Mouse (Mus musculus): Measurements from ENCODE around the gene Hoxb13.

Hoxb13 gene

DNA sequence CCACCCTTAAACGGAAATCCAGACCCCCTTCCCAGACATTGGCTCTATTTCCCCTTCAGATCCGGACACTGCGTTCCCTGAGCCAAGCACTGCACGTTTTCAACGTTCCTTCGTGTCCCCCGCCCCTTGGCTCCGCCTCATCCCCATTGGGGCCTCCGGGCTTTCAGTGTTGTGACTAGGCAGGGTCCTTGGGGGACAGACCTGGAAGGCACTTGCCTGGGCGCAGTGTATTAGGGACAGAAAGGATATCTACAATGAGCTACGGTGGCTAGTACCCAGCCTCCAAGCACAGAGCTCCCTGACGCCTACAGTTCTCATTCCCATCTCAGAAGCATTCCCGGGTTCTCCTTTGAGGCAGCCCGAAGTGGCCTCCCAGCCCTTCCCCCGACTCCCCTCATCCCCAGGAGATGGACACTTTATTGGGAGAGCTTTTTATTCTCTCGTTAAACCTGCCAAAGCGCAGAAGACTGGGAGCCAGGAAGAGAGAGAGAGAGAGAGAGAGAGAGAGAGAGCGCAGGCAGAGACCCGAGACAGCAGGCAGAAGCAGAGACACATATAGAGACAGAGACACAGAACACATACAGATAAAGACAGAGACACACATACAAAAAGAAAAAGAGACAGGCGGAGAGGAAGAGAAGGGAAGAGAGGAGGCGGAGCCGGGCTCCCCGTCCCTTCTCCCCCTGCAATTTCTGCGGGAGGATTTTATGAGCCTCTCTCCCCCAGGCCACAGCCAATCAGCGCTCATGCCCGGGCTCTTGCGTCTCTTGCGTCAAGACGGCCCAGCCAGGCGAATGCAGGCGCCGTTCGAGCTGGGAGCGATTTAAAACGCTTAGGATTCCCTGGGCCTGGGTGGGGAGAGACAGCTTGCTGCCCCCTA, at the start of gene Hoxb13:
Gene Hoxb13 (plus strand): TSS at position 796 of the 880 bp plus-strand sequence.
- DNase-seq (ENCODE audit: extremely low read depth, low read depth) = peak; percentile 75

DNA sequence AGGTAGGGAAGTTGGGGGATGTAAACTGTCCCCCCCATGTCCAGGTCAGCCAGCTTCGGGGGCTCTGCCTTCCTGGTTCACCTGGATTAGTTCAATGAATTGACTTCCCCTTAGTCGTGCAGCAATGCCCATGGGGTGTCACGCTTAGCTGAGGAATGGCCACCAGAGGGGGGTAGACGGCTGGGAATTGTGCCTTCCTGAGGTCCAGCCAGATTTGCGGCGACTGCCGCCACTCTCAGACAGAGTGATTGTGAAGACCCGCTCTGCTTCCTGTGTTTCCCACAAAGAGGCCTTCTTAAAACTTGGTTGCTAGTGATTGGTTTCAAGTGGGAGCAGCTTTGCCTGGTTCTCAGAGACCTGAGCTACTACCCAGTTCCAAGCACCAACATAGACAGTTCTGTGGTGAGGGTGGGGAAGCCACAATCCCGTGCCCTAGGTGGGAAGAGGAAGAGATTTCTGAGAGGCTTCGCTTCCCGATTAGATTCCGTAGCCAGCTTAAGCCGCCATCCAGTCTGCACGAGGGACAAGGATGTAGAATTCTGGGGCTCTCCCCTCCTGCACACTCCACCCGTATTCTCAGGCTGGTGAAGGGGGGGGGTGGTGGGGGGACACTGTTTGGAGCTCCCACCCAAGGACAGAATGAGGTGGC, 48.4 kb upstream of the Hoxb13 start:
- no peak for DNase-seq (ENCODE audit: extremely low read depth, low read depth)

DNA sequence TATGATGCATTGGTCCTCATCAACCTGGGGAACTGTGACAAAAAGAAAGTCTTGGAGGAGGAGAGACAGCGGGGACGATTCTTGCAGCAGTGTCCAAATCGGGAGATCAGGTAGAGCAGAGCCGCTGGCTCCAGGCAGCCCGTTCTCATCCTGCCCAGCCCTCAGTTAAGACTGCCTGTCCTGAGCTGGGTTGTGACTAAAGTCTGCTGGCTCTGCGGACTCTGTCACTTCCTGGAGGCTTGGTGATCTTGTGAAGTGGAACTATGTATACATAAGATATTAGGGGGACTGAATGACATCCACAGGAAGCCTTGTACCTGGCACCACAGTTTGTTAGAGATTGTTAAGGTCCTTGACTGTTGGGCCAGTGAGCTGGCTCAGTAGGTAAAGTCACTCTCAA, 46.6 kb upstream of the Hoxb13 start:
- DNase-seq (ENCODE audit: extremely low read depth, low read depth) = no peak

DNA sequence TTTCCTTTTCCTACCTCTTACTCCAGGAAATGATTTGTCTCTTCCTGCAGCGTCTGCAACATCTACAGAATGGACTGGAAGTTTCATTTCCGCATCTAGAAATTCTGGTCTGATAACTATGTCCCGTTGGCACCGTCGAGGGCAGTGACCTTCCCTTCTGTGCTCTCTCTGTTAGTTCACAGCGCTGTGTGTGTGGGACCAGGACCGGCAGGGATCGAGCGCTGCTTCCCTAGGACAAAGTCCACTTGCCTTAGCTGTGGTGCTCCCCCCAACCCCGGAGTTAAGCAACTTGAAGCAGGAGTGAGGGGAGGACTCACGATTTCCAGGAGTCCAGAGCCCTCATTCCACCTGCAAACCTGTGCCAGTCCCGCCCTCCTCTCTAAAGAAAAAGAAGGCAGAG, 29.3 kb upstream of the Hoxb13 start:
- DNase-seq (ENCODE audit: extremely low read depth, low read depth) = no peak

DNA sequence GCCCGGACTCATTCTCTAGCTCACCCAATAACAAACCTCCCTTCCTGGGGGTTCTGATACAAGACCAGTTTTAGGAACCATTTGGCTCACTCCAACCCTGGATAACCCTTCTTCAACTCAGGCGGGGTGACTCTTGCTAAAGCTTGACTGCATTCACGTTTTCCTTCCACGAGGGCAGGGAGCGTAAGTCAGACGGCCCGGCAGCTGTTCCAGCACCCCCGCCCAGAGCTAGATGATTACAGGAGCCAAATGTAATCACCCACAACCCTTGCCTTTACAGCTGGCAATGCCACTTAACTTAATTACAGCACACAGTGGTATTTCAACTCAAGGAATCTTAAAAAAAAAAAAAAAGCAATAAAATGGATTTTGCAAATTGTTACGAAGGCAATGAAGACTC, 26.0 kb upstream of the Hoxb13 start:
- no peak for DNase-seq (ENCODE audit: extremely low read depth, low read depth)

DNA sequence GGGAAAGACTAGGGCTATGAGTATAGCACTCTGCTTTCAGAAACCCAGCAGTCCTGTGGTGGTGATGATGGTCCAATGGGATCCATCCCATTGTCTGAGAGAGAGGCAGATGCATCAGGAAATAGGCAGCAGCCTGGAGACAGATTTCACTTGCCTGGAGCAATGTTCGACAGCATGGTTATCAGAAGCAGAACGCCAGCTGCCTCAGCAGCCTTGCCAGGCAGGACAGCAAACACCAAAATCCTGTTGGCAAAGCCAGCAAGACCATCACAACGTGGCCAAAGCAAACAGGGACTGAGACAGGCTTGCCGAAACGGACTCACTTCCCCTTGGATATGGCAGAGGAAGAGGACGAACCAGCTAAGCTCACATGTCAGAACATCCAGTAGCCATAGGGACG, 25.1 kb upstream of the Hoxb13 start:
- no peak for DNase-seq (ENCODE audit: extremely low read depth, low read depth)

DNA sequence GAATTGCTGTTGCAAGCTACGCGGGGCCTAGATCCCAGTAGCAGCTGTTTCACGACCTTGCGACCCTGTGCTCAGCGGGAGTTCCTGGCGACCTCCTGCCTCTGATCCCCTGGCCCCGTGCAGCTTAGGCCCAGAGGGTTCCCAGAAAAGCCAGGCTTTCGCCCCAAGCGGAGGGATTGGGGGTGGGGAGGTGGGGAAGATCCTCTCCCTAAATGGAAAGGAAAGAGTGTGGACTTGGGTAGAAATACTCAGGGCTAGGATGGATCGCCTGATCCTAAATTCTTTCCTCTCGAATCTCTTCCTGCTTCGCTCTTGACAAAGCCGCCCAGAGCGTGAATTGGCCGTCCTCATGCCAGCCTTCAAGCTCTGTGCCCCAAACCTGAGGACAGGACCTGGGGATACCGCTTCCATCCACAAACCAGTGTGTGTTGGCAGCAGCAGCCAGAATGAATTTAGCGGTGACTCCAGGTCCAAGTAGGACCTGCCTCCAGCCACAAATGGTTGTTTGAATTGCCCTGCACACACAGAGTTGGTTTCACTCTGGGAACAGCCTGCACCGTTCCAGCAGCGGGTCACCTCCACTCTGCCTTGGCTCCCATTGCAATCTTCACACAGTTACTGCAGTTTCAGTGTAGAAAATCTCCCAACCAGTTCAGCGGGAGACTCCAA, 23.3 kb upstream of the Hoxb13 start:
- DNase-seq (ENCODE audit: extremely low read depth, low read depth) = no peak

DNA sequence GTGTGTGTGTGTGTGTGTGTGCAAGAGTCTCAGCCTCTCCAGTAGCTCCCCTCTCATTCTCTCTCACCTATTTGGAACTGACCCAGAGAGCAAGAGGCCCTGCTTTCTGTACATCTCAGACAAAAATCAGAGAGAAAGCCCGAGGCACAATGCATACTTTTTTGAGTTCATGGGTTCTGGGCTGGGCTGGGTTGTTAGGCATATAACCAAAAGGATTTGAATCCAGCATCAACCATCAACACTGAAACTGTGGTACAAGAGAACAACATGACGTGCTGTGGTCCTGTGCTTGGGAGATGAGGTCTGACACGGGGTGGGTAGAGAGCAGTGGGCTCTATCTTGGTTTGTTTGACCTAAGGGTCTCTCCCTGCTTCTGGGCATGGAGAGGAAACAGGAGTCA, 22.5 kb upstream of the Hoxb13 start:
- no peak for DNase-seq (ENCODE audit: extremely low read depth, low read depth)

DNA sequence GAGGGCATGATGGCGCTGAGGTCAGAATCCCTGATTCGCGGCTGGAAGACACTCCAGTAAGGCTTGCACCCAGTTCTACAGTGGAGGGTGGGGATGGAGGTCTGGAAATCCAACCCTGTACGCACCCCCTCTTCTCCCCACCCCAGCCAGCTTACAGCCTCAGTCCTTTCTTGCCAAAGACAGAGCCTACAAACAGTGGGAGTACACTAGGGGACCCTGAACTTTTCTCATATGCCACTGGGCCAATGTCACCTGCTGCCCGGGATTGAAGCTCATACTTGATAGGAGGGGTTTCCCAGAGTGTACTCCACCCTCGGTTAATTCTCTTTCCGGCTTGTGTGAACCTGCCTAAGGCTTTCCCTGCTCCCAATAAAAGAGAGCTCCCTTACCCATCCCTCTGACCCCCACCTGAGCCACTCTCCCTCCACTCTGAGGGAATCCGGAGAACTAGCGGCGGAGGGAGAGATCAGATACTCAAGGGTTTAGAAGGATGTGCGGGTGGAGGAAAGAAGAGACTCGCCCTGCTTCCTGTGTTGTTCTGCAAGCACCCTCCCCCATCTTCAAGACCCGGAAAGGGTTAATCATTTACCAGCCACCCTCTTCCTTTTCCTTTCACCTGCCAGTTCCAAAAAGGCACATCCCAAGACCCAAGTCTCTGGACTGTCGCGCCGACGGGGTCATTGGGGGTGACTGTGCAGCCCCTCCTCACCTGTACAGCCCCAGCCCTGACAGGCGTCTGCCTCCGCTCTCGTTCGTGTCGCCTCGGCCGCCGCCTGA, 21.4 kb upstream of the Hoxb13 start:
- DNase-seq (ENCODE audit: extremely low read depth, low read depth) = no peak

DNA sequence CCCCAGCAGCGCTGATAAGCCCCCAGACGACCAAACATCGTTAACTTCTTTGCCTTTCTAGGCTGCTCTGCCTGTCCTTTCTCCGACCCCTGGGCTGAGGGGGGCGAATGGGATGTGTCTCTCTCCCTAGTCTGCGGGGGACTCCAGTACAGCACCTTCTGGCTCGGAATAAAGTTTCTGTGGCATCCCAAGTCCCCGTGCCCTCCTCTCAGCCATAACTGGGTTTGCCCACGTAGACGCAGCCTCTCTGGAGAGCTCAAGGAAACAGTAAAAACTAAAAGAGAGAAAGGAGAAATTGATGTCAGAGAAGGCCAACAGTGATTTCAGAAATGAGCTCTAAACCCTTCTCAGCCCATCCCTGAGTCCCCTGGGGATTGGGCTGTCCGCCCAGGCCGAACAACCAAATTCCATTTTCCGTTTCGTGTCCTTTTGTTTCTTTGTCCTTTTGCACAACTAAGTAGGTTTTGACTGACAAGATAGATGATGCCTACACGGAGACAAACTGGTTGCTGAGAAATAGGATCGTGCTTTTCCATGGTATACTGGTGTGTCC, 20.8 kb upstream of the Hoxb13 start:
- DNase-seq (ENCODE audit: extremely low read depth, low read depth) = no peak

DNA sequence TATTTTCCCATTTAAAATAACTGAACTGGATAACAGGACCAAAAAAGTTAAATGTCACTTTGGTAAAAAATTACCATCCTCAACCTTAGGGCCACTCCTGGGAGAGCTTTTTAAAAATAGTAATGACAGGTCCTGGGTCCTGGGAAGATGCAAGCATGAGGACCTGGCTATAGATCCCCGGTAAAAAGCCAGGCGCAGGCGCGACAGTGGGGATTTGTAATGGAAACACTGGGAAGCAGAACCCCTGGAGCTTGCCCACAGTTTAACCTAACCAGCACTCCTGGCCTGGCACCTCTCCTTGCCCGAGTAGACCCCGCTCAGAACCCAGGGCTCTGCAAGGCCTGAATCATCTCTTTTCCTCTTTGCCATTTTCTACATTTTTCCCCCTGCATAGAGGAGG, 19.2 kb upstream of the Hoxb13 start:
- DNase-seq (ENCODE audit: extremely low read depth, low read depth) = no peak

DNA sequence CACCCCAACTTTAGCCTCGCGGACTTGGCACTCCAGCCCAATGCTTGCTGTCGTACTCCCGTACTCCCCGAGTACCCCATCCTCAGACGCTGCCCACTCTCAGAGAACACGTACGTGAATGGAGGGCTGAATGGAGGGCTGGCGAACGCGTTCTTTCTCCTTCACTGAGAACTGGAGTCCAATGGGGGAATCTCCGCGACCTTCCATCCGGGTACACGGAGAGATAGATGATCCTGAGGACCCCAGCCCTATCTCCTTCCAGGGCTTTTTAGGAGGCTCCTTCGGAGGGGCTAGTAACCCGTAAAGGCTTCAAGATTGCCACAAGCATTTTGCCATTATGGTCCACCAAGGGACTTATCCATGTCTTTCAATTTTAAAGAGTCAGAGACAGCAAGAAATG, 18.6 kb upstream of the Hoxb13 start:
- no peak for DNase-seq (ENCODE audit: extremely low read depth, low read depth)

DNA sequence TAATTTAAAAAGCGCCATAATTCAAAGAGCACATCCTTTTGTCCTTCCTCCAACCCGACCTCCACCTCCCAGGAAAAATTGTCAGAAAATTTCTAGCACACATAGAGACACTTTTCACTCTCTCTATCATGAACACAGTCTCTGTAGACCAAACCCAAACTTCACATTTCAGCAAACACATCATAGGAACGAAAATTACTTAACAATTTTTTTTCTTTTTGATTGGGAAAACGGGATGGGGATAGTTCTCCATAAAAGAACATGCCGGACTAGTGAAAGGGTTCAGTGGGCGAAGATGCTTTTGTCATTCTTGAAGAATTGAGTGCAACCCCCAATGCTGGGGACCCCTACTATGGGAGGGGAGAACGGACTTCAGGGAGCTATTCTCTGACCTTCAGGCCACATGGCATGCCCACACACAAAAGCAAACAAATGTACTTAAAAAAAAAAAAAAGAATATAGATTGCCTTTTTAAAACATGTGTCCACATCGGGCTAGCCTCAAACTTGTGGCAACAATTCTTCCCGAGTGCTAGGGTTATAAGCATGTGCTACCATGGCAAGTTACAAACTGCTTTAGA, 18.1 kb upstream of the Hoxb13 start:
- no peak for DNase-seq (ENCODE audit: extremely low read depth, low read depth)

DNA sequence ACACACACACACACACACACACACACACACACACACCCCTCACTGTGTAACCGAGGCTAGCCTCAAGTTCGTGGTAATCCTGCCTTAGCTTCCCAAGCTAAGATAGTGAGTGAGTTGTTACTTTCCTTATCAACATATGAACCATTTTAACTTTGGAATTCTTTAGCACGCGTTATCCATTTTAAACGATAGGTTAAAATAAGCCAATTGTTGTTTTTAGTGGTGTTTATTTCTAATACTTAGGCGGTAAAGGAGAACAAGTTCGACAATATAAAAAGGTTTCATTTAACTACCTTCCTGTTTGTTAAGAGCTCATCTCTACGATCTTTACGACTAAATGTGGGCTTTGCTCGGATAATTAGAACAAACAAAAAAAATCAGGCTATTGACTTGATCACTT, 17.3 kb upstream of the Hoxb13 start:
- no peak for DNase-seq (ENCODE audit: extremely low read depth, low read depth)

DNA sequence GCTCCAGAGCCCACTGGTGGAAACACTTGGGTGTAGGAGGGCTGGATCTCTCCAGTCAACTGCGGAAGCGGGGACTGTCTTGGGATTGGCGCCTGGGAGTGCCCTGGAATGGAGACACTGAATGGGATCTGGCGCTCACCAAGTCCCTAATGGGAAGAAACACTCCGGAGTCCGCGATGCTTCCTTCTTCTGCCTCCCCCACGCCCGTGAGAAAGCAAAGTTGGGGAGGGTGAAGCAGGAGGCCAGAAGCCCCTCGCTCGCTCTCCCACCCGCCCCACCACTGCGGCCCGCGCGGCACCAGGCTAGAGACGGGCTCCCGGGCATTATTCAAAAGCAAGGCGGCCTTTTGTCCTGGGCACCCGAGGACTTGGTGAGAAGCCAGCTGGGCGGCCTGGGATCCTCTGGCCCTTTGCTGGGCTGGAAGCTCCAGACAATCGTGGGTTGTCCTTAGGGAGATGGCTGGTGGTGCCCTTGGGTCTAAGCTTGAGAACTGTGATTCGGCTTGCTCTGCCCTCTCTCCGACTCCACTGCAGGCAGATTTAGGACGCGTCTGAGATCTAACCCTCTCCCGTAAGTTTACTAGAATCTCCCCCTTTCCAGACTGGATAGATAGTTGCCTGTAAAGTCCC, 16.5 kb upstream of the Hoxb13 start:
- no peak for DNase-seq (ENCODE audit: extremely low read depth, low read depth)

DNA sequence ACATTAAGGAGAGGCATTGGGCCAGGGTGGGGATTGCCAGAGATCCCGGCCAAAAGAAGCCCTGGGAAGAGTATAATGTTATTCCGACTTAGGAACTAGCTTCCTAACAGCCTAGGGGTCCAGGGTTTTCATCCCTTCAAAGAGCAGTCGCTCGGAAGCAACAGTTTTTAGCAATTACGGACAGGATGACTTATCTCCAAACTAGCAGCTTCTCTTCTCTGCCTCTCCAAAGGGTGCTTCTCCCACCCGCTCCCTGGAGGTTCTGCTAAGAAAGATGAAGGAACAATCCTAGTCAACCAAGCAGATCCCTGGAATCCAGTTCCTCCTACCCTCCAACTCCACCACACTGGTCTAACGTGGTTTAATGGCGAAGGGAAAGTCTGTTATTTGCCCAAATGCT, 15.8 kb upstream of the Hoxb13 start:
- no peak for DNase-seq (ENCODE audit: extremely low read depth, low read depth)

DNA sequence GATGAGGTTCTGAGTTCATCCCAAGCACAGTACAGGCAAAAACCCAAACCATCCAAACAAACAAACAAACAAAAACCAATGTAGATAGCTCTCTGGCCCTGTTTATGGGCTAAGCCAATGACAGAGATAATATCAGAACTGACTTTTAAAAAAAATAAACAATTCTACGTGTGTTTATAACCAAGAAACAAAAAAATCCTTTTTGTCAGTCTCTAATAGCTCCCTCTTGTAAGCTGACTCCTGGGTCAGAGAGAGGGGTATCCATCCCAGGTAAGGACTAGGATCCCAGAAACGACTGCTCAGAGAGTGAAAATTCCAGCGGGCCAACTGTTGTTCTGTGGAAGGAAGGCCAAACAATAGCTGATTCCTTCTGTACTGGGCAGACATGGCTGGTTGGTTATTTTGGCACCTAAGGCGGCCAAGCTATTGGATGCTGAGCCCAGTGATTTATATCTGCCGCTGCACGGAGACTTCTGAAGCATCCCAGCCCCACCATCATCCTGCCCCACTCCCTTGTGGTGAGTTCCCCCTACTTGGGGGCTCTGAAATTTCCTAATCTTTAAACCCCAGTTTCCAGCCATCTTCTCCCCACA, 15.1 kb upstream of the Hoxb13 start:
- DNase-seq (ENCODE audit: extremely low read depth, low read depth) = no peak

DNA sequence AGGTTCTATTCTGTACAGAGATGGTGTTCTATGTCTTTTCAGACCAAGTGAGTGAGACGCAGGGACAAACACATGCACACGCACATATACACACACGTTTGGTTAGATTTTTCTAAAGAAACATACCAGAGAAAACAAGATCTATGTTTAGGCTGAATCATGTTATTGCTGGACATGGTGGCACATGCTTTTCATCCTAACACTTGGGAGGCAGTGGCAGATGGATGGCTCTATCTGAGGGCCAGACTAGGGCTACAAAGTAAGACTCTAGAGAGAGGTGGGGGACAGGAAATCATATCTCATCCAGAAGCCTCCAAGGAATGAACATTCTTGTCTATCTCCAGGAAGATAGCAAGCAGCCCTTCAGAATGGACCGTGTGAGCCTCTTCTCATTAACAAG, 13.1 kb upstream of the Hoxb13 start:
- DNase-seq (ENCODE audit: extremely low read depth, low read depth) = no peak

DNA sequence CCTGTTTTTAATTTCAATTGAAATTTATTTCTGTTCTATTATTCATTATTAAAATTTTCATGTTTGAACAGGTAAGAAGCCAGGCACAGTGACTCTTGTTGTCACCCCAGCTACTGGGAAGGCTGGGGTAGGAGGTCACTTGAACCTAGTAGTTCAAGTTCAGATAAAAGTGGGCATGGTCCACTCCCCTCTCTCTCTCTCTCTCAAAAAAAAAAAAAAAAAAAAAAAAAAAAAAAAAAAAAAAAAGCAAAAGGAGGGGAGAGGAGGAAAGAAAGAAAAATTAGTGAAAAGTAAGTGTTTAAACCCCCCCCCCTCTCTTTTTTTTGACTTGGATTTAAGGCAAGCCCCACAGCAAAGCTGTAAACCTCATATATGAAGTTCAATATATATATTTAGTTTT, 9.9 kb upstream of the Hoxb13 start:
- no peak for DNase-seq (ENCODE audit: extremely low read depth, low read depth)

DNA sequence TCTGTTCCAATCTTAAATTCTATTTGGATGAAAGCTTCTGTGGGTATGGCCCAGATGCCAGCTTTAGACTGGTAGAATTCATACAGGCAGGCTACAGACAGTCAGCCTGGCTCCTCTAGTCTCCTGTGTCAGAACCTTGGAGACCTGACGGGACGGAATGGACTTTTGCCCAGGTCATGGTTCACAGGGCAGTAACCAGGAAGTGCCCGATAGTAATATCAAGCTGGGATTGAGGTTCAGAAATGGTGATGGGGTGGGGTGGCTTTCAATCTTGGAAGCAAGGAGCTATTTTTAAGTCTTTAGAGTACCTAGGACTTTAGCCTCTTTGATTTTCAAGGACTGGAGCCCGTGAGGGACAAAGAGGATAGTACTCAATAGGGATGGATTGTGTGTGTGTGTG, 6.8 kb upstream of the Hoxb13 start:
- DNase-seq (ENCODE audit: extremely low read depth, low read depth) = no peak

Measured in MEL-GATA-1-ER (cell line).